8 mouse cellular contexts compared by ENCODE assay signal in genomic region chr7:83802509-83802908, GRCm38 (mm10). TPM values are rescaled to one million over a fixed set of nuclear protein-coding genes. Genes with fewer than 3 reads are reported as not detected.
A peak's percentile ranks its signal among the peaks of the same experiment; 100 is the strongest.
DNase-seq lines count a peak whose midpoint lies in the region; ATAC-seq and TF ChIP-seq lines count a peak whose summit lies in the region.

No protein-coding gene starts in this region.

- no peaks in the 10 kb centered on the region for H3K4me1 ChIP-seq in limb, embryonic 11.5 days (ENCODE audit: control insufficient read depth, insufficient read depth, low read length)
- no peaks in the 10 kb centered on the region for H3K4me1 ChIP-seq in limb, embryonic 10.5 days
- H3K4me1 ChIP-seq in bone marrow macrophage, adult 2 months (ENCODE audit: control insufficient read depth, insufficient read depth, low read length): peaks cover 10% of the 10 kb centered on the region
- peaks cover 5% of the 10 kb centered on the region for H3K4me1 ChIP-seq in cortical plate, adult 2 months (ENCODE audit: control insufficient read depth, insufficient read depth, low read length)
- no peaks in the 10 kb centered on the region for H3K4me1 ChIP-seq in kidney, embryonic 15.5 days
- H3K4me1 ChIP-seq in neural tube, embryonic 15.5 days: no peaks in the 10 kb centered on the region

- 74% methylated on average over 7 of the region's 7 CpGs for WGBS in limb, embryonic 11.5 days
- 76% methylated on average over 7 of the region's 7 CpGs for WGBS in limb, embryonic 10.5 days
- 61% methylated on average over 7 of the region's 7 CpGs for WGBS in kidney, embryonic 15.5 days
- 74% methylated on average over 7 of the region's 7 CpGs for WGBS in neural tube, embryonic 15.5 days

- H3K9ac ChIP-seq in limb, embryonic 11.5 days (ENCODE audit: low read length): no peak overlapping the region
- no peak overlapping the region for H3K9ac ChIP-seq in kidney, embryonic 15.5 days
- no peak overlapping the region for H3K9ac ChIP-seq in neural tube, embryonic 15.5 days (replicated peaks)

- H3K4me3 ChIP-seq in limb, embryonic 11.5 days (ENCODE audit: low read depth, low read length): no peak overlapping the region
- H3K4me3 ChIP-seq in limb, embryonic 10.5 days: no peak overlapping the region
- peak overlapping the region; percentile 39 for H3K4me3 ChIP-seq in bone marrow macrophage, adult 2 months (ENCODE audit: insufficient read depth, low read length)
- H3K4me3 ChIP-seq in cortical plate, adult 2 months (ENCODE audit: insufficient read depth, low read length): no peak overlapping the region
- H3K4me3 ChIP-seq in kidney, embryonic 15.5 days (replicated peaks): no peak overlapping the region
- H3K4me3 ChIP-seq in neural tube, embryonic 15.5 days (replicated peaks): no peak overlapping the region

- ATAC-seq in limb, embryonic 11.5 days (ENCODE audit: insufficient number of reproducible peaks, low FRiP score, low TSS enrichment, low read depth): no peak
- ATAC-seq in kidney, embryonic 15.5 days (replicated peaks; ENCODE audit: low FRiP score): 0 out of 2 replicates have a peak, but pooled peaks have one; percentile 49
- peak; percentile 24; the same call in 1 of the 2 replicates for ATAC-seq in neural tube, embryonic 15.5 days (ENCODE audit: low FRiP score)

- no peak overlapping the region for H3K4me2 ChIP-seq in limb, embryonic 11.5 days (ENCODE audit: low read depth, severe bottlenecking)
- no peak overlapping the region for H3K4me2 ChIP-seq in kidney, embryonic 15.5 days
- H3K4me2 ChIP-seq in neural tube, embryonic 15.5 days: no peak overlapping the region

- no peaks in the 10 kb centered on the region for H3K27me3 ChIP-seq in limb, embryonic 11.5 days (ENCODE audit: control insufficient read depth, insufficient read depth, low read length)
- H3K27me3 ChIP-seq in limb, embryonic 10.5 days (ENCODE audit: low read depth, poor library complexity, severe bottlenecking): no peaks in the 10 kb centered on the region
- H3K27me3 ChIP-seq in kidney, embryonic 15.5 days: no peaks in the 10 kb centered on the region
- H3K27me3 ChIP-seq in neural tube, embryonic 15.5 days (replicated peaks): no peaks in the 10 kb centered on the region

- DNase-seq in limb, embryonic 11.5 days (ENCODE audit: low spot score): peak; percentile 40
- no peak for DNase-seq in limb, embryonic 10.5 days (ENCODE audit: low spot score)
- no peak for DNase-seq in frontal cortex, postnatal 25 days (ENCODE audit: low spot score in 2 of 2)
- no peak for DNase-seq in ovary, adult 18-20 months (ENCODE audit: low spot score)

- no peak for TF ChIP-seq POLR2A in bone marrow macrophage, adult 2 months (IDR thresholded peaks at IDR 0.05; ENCODE audit: borderline replicate concordance, low read depth, low read length)
- no peak for TF ChIP-seq POLR2A in cortical plate, adult 2 months (IDR thresholded peaks at IDR 0.05; ENCODE audit: extremely low read depth, insufficient read depth, low read length)

- no peaks in the 10 kb centered on the region for H3K9me3 ChIP-seq in limb, embryonic 11.5 days (ENCODE audit: control insufficient read depth, low read length)
- no peaks in the 10 kb centered on the region for H3K9me3 ChIP-seq in limb, embryonic 10.5 days (replicated peaks)
- no peaks in the 10 kb centered on the region for H3K9me3 ChIP-seq in kidney, embryonic 15.5 days (replicated peaks)
- H3K9me3 ChIP-seq in neural tube, embryonic 15.5 days (replicated peaks): no peaks in the 10 kb centered on the region

- H3K27ac ChIP-seq in limb, embryonic 11.5 days (replicated peaks; ENCODE audit: low read depth, low read length): no peak overlapping the region
- no peak overlapping the region; the same call in 1 of the 2 replicates for H3K27ac ChIP-seq in limb, embryonic 10.5 days
- peak overlapping the region; percentile 79 for H3K27ac ChIP-seq in bone marrow macrophage, adult 2 months (ENCODE audit: insufficient read depth, low read depth, low read length)
- H3K27ac ChIP-seq in cortical plate, adult 2 months (ENCODE audit: insufficient read depth, low read length): no peak overlapping the region
- no peak overlapping the region for H3K27ac ChIP-seq in kidney, embryonic 15.5 days
- no peak overlapping the region for H3K27ac ChIP-seq in neural tube, embryonic 15.5 days (replicated peaks)

- TF ChIP-seq CTCF in bone marrow macrophage, adult 2 months (IDR thresholded peaks at IDR 0.05; ENCODE audit: low read depth, low read length): peak; percentile 32; the same call in 1 of the 2 replicates
- peak; percentile 61 for TF ChIP-seq CTCF in cortical plate, adult 2 months (IDR thresholded peaks at IDR 0.05; ENCODE audit: extremely low read depth, insufficient read depth, low read length)

- H3K36me3 ChIP-seq in limb, embryonic 11.5 days (ENCODE audit: control insufficient read depth, insufficient read depth, low read length): no peaks in the 10 kb centered on the region
- H3K36me3 ChIP-seq in limb, embryonic 10.5 days: no peaks in the 10 kb centered on the region
- H3K36me3 ChIP-seq in kidney, embryonic 15.5 days: no peaks in the 10 kb centered on the region
- H3K36me3 ChIP-seq in neural tube, embryonic 15.5 days: no peaks in the 10 kb centered on the region

RNA-seq across cellular contexts. Expression of gene Cfap161, which starts 7.8 kb away (rescaled TPM):
- 0.19 and 0.35 TPM in 2 replicates for polyA plus RNA-seq in limb, embryonic 11.5 days (2014; fragmentation: Nextera tagmentation; extraction: Ambion mirVana)
- 0.14 TPM in 1 of 2 replicates, not detected in the other for polyA plus RNA-seq in limb, embryonic 10.5 days (2016; fragmentation: Nextera tagmentation; extraction: Ambion mirVana)
- not detected in 2 replicates for polyA plus RNA-seq in bone marrow macrophage, adult 2 months (2012; ENCODE audit: insufficient read depth, insufficient read length, missing spikeins)
- 0.87 and 0.88 TPM in 2 replicates for polyA plus RNA-seq in cortical plate, adult 2 months (2012; rRNA removed)
- 0.17 TPM in 1 of 2 replicates, not detected in the other for polyA plus RNA-seq in kidney, embryonic 15.5 days (2015; fragmentation: Nextera tagmentation; extraction: Ambion mirVana)
- 0.67 and 1.6 TPM in 2 replicates for polyA plus RNA-seq in neural tube, embryonic 15.5 days (2015; fragmentation: Nextera tagmentation; extraction: Ambion mirVana)

RNA-seq across cellular contexts. Expression of gene Il16, which starts 57.0 kb away (rescaled TPM):
- polyA plus RNA-seq in limb, embryonic 11.5 days (2014; fragmentation: Nextera tagmentation; extraction: Ambion mirVana): 2.2 and 3.4 TPM in 2 replicates
- 2.3 and 3.4 TPM in 2 replicates for polyA plus RNA-seq in limb, embryonic 10.5 days (2016; fragmentation: Nextera tagmentation; extraction: Ambion mirVana)
- polyA plus RNA-seq in bone marrow macrophage, adult 2 months (2012; ENCODE audit: insufficient read depth, insufficient read length, missing spikeins): 47.9 and 48.7 TPM in 2 replicates
- 1.6 and 5.4 TPM in 2 replicates for polyA plus RNA-seq in cortical plate, adult 2 months (2012; rRNA removed)
- 3.8 and 4.0 TPM in 2 replicates for polyA plus RNA-seq in kidney, embryonic 15.5 days (2015; fragmentation: Nextera tagmentation; extraction: Ambion mirVana)
- 1.4 and 8.5 TPM in 2 replicates for polyA plus RNA-seq in neural tube, embryonic 15.5 days (2015; fragmentation: Nextera tagmentation; extraction: Ambion mirVana)
